Mouse (Mus musculus) thymus, adult 2 months (tissue): ENCODE measurements at regions not wholly inside any gene's neighbourhood (a gene's known extent, or its start where the extent isn't known, plus 50 kb on each side); places are given as distances from the start of the nearest gene placed in this dataset.

Source experiments
- DNase-seq: peaks from one replicate; pipeline ENCODE4 v3.0.0; 2021
- H3K27ac ChIP-seq: fragments of 200-500 bp; 2 replicates; pipeline ENCODE4 v1.5.1; 2012; ENCODE audit warnings: low read length, control low read depth; ENCODE audit not compliant: control insufficient read depth, insufficient read depth
- H3K27me3 ChIP-seq: fragments of 200-500 bp; 2 replicates; pipeline ENCODE4 v1.6.1; 2012; ENCODE audit warnings: mild to moderate bottlenecking, low read length, moderate library complexity, mixed read lengths; ENCODE audit not compliant: control insufficient read depth, insufficient read depth
- H3K36me3 ChIP-seq: fragments of 200-500 bp; 2 replicates; pipeline ENCODE4 v1.6.1; 2012; ENCODE audit warnings: mild to moderate bottlenecking, low read length, moderate library complexity; ENCODE audit not compliant: control insufficient read depth, insufficient read depth
- H3K4me1 ChIP-seq: fragments of 200-500 bp; replicated peaks from 2 replicates; pipeline ENCODE4 v1.6.1; 2012; ENCODE audit warnings: low read length; ENCODE audit not compliant: control insufficient read depth, insufficient read depth
- H3K4me3 ChIP-seq: fragments of 200-500 bp; 2 replicates; pipeline ENCODE4 v1.5.1; 2012; ENCODE audit warnings: mild to moderate bottlenecking, low read length, control low read depth, moderate library complexity; ENCODE audit not compliant: control insufficient read depth, insufficient read depth
- CTCF ChIP-seq: fragments of 200-500 bp; IDR thresholded peaks from 2 replicates; pipeline ENCODE4 v1.5.1; 2012; ENCODE audit warnings: mild to moderate bottlenecking, control low read depth, low read length, moderate library complexity, borderline replicate concordance; ENCODE audit not compliant: control insufficient read depth, poor library complexity, insufficient read depth; ENCODE audit errors: extremely low read depth
- POLR2A ChIP-seq: fragments of 200-500 bp; IDR thresholded peaks from 2 replicates; pipeline ENCODE4 v1.6.1; 2012; ENCODE audit warnings: mild to moderate bottlenecking, low read length, control low read depth, moderate library complexity; ENCODE audit not compliant: control insufficient read depth, poor library complexity, insufficient read depth; ENCODE audit errors: extremely low read depth
- WGBS: fragments of 180-500 bp; shearing (Covaris S2); methylation state at CpG from one replicate; pipeline ENCODE4 v1.1.7; 2018; 5-methylcytosine and 5-hydroxymethylcytosine counted together

- H3K27ac ChIP-seq = no peak overlapping the region
- DNase-seq = peak; percentile 69
- WGBS = 7% methylated on average over 4 of the region's 4 CpGs
- H3K4me3 ChIP-seq = no peak overlapping the region
- no peaks in the 10 kb centered on the region for H3K36me3 ChIP-seq
- TF ChIP-seq CTCF (no peak), POLR2A (no peak)
- H3K4me1 ChIP-seq = no peaks in the 10 kb centered on the region
- no peaks in the 10 kb centered on the region for H3K27me3 ChIP-seq
These were observed 69.7 kb upstream of the Ak4 start for GRCm38 (mm10) chr4:101349413-101349812.

- no peak for DNase-seq
- 92% methylated on average over 6 of the region's 6 CpGs for WGBS
- Histone ChIP-seq H3K36me3 (no peaks in the 10 kb centered on the region), H3K4me3 (no peak overlapping the region), H3K27ac (no peak overlapping the region), H3K27me3 (no peaks in the 10 kb centered on the region), H3K4me1 (no peaks in the 10 kb centered on the region)
- TF ChIP-seq POLR2A = no peak
- TF ChIP-seq CTCF = no peak
These were observed 71.8 kb upstream of the Ak4 start for GRCm38 (mm10) chr4:101347309-101347708.

GRCm38 (mm10) chr4:101342071-101342762 lies 76.9 kb upstream of the Ak4 start:
- Histone ChIP-seq H3K27ac (no peak overlapping the region), H3K4me1 (no peaks in the 10 kb centered on the region), H3K27me3 (no peaks in the 10 kb centered on the region), H3K36me3 (no peaks in the 10 kb centered on the region), H3K4me3 (no peak overlapping the region)
- TF ChIP-seq CTCF (no peak), POLR2A (no peak)
- 94% methylated on average over 8 of the region's 8 CpGs for WGBS
- no peak for DNase-seq

DNA sequence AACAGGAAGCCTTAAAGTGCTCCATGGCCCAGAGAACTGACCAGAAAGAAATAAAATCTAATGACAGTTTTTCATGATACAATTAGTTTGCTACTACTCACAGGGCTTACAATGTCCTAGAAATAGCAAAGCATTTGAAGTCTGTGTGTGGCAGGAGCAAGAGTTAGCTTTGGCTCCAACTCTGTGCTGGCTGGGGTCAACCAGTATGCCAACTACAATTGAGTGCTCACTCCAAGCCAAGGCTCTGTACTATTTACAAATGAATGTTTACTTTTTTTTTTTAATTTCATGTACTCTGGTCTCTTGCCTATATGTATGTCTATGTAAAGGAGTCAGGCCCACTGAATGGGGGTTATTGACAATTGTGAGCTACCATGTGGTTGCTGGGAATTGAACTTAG lies 75.7 kb upstream of the Jak1 start:
- no peaks in the 10 kb centered on the region for H3K4me1 ChIP-seq
- no peak overlapping the region for H3K4me3 ChIP-seq
- no peak overlapping the region for H3K27ac ChIP-seq
- no peaks in the 10 kb centered on the region for H3K27me3 ChIP-seq
- DNase-seq = no peak
- TF ChIP-seq CTCF (no peak), POLR2A (no peak)
- H3K36me3 ChIP-seq = no peaks in the 10 kb centered on the region

DNA sequence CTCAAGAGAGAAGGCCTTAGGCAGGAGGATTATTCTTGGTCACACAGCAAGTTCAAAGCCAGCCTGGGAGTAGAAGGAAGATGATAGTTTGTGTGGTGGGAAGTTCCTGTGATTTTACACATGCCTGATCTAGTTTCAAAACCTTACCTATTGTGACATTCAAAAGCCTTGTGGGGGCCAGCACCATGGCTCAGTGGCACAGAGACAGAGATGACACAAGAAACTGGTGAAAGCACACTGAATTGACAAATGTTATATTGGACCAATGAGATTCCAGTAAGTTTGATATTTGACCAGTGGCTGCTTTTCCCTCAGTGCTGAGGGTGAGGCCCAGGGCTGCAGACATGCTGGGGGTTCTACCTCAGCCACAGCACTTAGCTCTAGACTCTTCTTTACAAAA lies 73.1 kb upstream of the Jak1 start:
- Histone ChIP-seq H3K27ac (no peak overlapping the region), H3K4me1 (no peaks in the 10 kb centered on the region)
- TF ChIP-seq POLR2A (no peak), CTCF (no peak)

GRCm38 (mm10) chr4:101336811-101337210 lies 71.7 kb upstream of the Jak1 start:
- no peak overlapping the region for H3K27ac ChIP-seq
- DNase-seq = no peak
- H3K4me3 ChIP-seq = no peak overlapping the region
- H3K36me3 ChIP-seq = no peaks in the 10 kb centered on the region
- H3K27me3 ChIP-seq = no peaks in the 10 kb centered on the region
- TF ChIP-seq POLR2A = no peak
- TF ChIP-seq CTCF = no peak
- 87% methylated on average over 4 of the region's 4 CpGs for WGBS
- no peaks in the 10 kb centered on the region for H3K4me1 ChIP-seq

More for the DNA sequence above, 73.1 kb upstream of the Jak1 start:
- Histone ChIP-seq H3K4me3 (no peak overlapping the region), H3K36me3 (no peaks in the 10 kb centered on the region), H3K27me3 (no peaks in the 10 kb centered on the region)
- no peak for DNase-seq

GRCm38 (mm10) chr4:101336371-101336770 lies 71.3 kb upstream of the Jak1 start:
- H3K27ac ChIP-seq = no peak overlapping the region
- TF ChIP-seq POLR2A (no peak), CTCF (no peak)
- no peak for DNase-seq
- H3K36me3 ChIP-seq = no peaks in the 10 kb centered on the region
- H3K4me1 ChIP-seq = no peaks in the 10 kb centered on the region
- no peak overlapping the region for H3K4me3 ChIP-seq
- no peaks in the 10 kb centered on the region for H3K27me3 ChIP-seq
